Mouse (Mus musculus): Measurements from ENCODE around the gene Rad51c. TPM values are rescaled to one million over a fixed set of nuclear protein-coding genes. Genes with fewer than 3 reads are reported as not detected.

Rad51c gene
- total and polyA plus RNA-seq, 3 experiments, result 1.5 to 1.9 TPM; not detected in 1

DNA sequence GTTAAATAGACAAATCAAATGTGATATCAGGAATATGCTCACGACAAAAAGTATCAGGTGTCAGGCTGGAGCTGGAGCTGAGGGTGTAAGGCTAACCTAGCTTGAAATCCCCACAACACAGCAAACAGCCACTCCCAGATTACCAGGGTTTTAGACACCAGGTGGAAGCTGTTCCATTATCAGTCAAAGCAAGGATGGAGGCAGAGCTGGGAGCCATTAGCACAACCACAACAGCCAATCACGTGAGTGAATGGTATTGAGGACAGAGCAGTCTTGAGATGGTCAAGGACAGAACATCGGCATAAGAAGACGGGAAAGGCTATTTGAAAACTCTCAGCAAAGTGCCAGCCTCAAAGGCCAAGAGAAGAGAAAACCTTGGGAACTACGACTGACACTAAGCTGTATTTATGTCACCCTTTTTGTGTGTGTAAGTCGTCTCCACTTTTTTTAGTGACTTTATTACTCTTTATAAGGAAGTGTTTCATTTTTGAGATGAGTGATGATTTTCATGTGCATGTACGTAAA, 51.0 kb downstream of the Rad51c start:
- H3K27ac ChIP-seq (ENCODE audit: control insufficient read depth, low read depth, low read length), result no peak overlapping the region
- peaks cover 5% of the 10 kb centered on the region; the same call in 1 of the 2 replicates for H3K79me2 ChIP-seq (ENCODE audit: control insufficient read depth, insufficient read depth, low read length, poor library complexity)
- no peak for DNase-seq (ENCODE audit: low read depth, low spot score)
- no peaks in the 10 kb centered on the region for H3K27me3 ChIP-seq (ENCODE audit: control insufficient read depth in 1 of 2, insufficient read depth in 2 of 2, low read length in 2 of 2)
- H3K4me1 ChIP-seq (ENCODE audit: control insufficient read depth in 1 of 2, insufficient read depth in 2 of 2, low read length in 2 of 2), result peaks cover 0 to 2% of the 10 kb centered on the region in 2 experiments; a peak in 2 of 4 replicates
- no peak overlapping the region for H3K9ac ChIP-seq (ENCODE audit: control insufficient read depth, low read depth, low read length, poor library complexity, severe bottlenecking)
- H3K36me3 ChIP-seq (ENCODE audit: control insufficient read depth in 1 of 2, insufficient read depth in 2 of 2, low read length in 2 of 2), result peaks cover 0 to 7% of the 10 kb centered on the region in 2 experiments; a peak in 2 of 4 replicates
- no peak overlapping the region for H3K4me3 ChIP-seq (ENCODE audit: control insufficient read depth in 1 of 2, insufficient read depth in 1 of 2, low read depth in 2 of 2, low read length in 2 of 2)
- no peaks in the 10 kb centered on the region for H3K9me3 ChIP-seq (replicated peaks; ENCODE audit: insufficient read depth, low read length)
- TF ChIP-seq ZKSCAN1 (IDR thresholded peaks at IDR 0.05; ENCODE audit: low read depth, low read length), result no peak
- TF ChIP-seq MEF2A (IDR thresholded peaks at IDR 0.05; ENCODE audit: extremely low read depth, insufficient replicate concordance, low read depth, low read length, poor library complexity, severe bottlenecking), result no peak
- TF ChIP-seq ELF1 (IDR thresholded peaks at IDR 0.05; ENCODE audit: low read depth, low read length), result no peak
- TF ChIP-seq JUND (IDR thresholded peaks at IDR 0.05; ENCODE audit: low read depth, low read length), result no peak
- TF ChIP-seq SMC3 (IDR thresholded peaks at IDR 0.05; ENCODE audit: low read depth, low read length), result no peak
- TF ChIP-seq ZNF384 (IDR thresholded peaks at IDR 0.05; ENCODE audit: low read depth, low read length), result no peak
- TF ChIP-seq MYB (IDR thresholded peaks at IDR 0.05; ENCODE audit: low read depth, low read length), result no peak
- no peak for TF ChIP-seq MYC (IDR thresholded peaks at IDR 0.05; ENCODE audit: low read depth, low read length)

Other genes starting within 250 kb of the Rad51c start
- gene Ppm1e, start 45.9 kb downstream of the Rad51c start, total RNA-seq (2012; rRNA removed), result 1.3 TPM in 2 replicates
- 1 to 10 TPM in 1 of 2 experiments, not detected in 1; 2.8 TPM for gene Ppm1e, start 45.9 kb downstream of the Rad51c start, polyA plus RNA-seq (2012; ENCODE audit: insufficient read depth in 1 of 2, insufficient read length in 2 of 2, low read depth in 1 of 2, low replicate concordance in 2 of 2, missing spikeins in 1 of 2)
- gene Tex14, start 111 bp upstream of the Rad51c start, total RNA-seq (2012; rRNA removed), result 0.23 and 0.42 TPM in 2 replicates
- gene Tex14, start 111 bp upstream of the Rad51c start, polyA plus RNA-seq (2012; ENCODE audit: insufficient read depth in 1 of 2, insufficient read length in 2 of 2, low read depth in 1 of 2, low replicate concordance in 2 of 2, missing spikeins in 1 of 2), result under 1 TPM in 1 of 2 experiments, not detected in 1; 0.42 TPM
- not detected in 2 replicates for gene Gm11492, start 161.7 kb upstream of the Rad51c start, total RNA-seq (2012; rRNA removed)
- not detected for gene Gm11492, start 161.7 kb upstream of the Rad51c start, polyA plus RNA-seq (2012; ENCODE audit: insufficient read depth in 1 of 2, insufficient read length in 2 of 2, low read depth in 1 of 2, low replicate concordance in 2 of 2, missing spikeins in 1 of 2)
- 1.0 and 1.5 TPM in 2 replicates for gene Sept4, start 163.9 kb upstream of the Rad51c start, total RNA-seq (2012; rRNA removed)
- 1 to 10 TPM in 1 of 2 experiments, not detected in 1; 2.4 TPM for gene Sept4, start 163.9 kb upstream of the Rad51c start, polyA plus RNA-seq (2012; ENCODE audit: insufficient read depth in 1 of 2, insufficient read length in 2 of 2, low read depth in 1 of 2, low replicate concordance in 2 of 2, missing spikeins in 1 of 2)
- 25.0 and 32.4 TPM in 2 replicates for gene Mtmr4, start 187.2 kb upstream of the Rad51c start, total RNA-seq (2012; rRNA removed)
- 10 to 100 TPM in 1 of 2 experiments, not detected in 1; 25.9 TPM for gene Mtmr4, start 187.2 kb upstream of the Rad51c start, polyA plus RNA-seq (2012; ENCODE audit: insufficient read depth in 1 of 2, insufficient read length in 2 of 2, low read depth in 1 of 2, low replicate concordance in 2 of 2, missing spikeins in 1 of 2)
- gene Hsf5, start 212.2 kb upstream of the Rad51c start, total RNA-seq (2012; rRNA removed), result not detected in 2 replicates
- gene Hsf5, start 212.2 kb upstream of the Rad51c start, polyA plus RNA-seq (2012; ENCODE audit: insufficient read depth in 1 of 2, insufficient read length in 2 of 2, low read depth in 1 of 2, low replicate concordance in 2 of 2, missing spikeins in 1 of 2), result under 1 TPM in 1 of 2 experiments, not detected in 1; 0.03 TPM

All from MEL (cell line).